Mouse (Mus musculus): Measurements from ENCODE around the gene Ubap1l.

Ubap1l gene

DNA sequence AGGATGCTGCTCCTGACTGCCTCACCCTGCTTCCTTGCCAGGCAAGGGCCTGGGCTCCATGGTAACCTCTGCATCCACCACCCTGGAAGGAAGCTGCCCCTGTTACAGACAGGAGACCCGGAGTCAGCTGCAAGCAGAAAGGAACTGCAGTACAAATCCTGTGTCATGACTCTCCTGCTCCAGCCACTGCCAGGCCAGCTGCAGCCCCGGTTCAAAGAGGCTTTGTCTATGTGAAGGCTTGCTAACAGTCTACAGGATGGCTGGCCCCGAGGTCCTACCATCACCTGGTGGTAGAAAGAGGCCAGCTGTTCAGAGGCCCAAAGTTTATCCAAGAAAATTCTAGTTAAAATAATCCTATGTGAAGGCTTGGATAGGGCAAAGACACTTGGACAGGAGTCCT lies 50.5 kb downstream of the Ubap1l start:
- DNase-seq: no peak

DNA sequence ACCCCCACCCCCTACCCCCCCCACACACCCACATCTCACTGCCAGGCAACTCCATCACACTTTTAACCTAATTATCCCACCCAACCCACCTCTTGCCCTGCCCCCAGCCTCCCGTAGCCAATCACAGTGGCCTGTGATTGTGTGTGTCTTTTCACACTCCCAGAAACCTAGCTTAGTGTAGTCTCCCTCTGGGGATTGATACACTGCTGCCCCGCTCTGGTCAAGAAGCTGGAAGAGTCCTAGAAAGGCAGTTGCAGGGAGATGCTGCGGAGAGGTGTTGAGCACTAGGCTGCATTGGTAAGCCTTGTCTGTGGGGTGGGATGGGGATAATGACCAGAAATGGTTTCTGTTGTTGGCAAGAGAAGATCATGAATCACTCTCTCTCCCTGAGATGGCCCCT lies 56.9 kb downstream of the Ubap1l start:
- no peak for DNase-seq

DNA sequence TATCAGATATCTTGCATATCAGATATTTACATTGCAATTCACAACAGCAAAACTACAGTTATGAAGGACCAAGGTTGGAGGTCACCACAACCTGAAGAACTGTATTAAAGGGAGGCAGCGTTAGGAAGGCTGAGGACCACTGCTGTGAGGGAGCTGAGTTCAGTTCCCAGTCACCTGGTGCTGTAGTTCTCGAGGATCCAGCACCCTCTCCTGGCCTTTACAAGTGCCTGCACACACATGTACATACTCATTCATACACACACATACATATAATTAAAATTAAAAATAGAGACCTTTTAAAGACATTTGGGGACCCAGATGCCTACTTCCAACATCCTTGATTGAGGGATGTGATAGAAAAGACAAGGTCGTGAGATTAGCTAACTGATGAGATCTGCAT lies 58.8 kb downstream of the Ubap1l start:
- no peak for DNase-seq

DNA sequence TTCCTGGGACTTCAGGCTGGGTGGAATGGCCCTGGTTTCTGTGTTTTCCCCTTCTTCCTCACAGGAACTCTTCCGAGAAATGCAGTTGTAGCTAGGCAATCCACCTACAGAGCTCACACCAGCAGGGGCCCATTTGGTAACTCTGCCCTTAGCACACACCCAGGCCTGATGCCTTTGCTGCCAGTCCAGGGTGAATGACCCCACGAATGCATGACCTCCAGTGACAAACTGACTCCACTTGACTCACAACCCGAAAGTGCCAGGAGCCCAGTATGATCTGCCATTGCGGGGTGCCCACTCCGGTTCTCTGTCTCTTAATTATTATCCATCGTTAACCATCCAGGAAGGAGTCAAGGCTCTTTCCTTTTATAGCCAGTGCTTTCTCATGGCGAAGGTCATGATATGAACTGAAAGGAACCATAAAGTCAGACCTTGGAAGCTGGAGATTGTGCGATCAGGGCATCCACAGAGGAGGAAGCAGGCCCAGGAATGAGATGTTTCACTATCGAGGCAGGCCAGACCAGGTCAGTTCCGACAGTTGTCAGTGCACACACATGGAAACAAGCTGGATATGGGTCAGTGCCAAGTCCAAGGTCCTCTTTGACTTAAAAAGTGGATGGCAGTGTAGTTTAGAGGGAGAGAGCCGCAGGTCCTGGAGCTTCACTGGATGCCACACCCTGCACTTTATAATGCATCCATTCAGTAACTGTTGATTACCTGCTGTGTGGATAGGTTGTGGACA lies 62.1 kb downstream of the Ubap1l start, which contains the start of gene Slc51b:
Gene Slc51b, minus strand, starts transcription at position 196 of the 742 bp plus-strand sequence.
- DNase-seq: no peak

DNA sequence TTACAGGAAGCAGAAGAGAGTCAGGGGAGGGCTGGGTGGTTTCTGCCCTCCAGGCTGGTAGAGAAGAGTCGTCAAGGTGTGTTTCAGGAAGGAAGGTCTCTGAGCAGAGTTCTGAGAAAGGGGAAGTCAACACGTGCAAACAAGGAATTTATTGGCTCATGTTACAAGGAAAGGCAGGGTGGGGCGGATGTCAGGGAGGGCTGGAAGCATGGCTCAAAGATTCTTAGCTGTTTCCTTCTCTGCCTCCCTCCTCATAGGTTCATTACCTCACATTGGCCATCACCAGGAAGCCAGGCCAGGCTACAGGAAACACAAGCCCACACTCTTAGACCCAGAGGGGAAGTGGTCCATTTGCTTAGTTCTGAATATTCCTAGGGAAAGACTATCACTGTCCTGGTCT lies 63.6 kb downstream of the Ubap1l start:
- no peak for DNase-seq

DNA sequence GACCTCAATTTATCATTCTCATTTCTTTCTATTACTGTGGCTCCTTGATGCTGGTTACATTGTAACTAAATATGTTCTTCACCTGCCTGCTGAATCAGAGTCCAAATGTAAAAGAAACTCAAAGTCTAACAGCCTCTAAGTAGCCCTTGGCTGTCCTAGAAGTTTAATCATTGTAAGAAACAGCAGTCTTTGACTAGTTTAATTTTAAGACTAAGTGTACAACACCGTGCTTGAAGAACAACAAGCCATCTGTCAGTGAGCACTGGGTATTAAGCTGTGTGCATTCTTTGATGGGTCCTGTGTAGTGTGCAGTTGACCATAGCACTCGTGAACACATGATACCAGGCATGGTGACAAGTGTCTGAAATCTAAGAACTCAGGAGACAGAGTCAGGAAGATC lies 66.7 kb downstream of the Ubap1l start:
- DNase-seq: no peak

DNA sequence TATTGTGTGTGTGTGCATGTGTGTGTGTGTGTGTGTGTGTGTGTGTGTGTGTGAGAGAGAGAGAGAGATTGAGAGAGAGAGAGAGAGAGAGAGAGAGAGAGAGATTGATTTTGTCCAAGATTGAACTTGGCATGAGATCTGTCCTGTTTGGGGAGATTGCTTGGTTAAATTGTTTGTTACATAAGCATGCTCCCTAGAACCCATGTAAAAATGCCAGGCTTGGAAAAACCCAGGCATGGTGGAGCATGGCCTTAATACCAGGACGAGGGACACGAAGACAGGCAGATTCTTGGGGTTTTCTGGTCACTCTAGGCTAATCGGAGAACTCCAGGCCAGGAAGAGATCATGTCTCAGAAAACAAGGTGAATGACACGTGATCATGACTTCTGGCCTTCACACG lies 67.2 kb downstream of the Ubap1l start:
- DNase-seq: no peak
